ENCODE assay signal across 15 mouse cellular contexts in the genomic region with DNA sequence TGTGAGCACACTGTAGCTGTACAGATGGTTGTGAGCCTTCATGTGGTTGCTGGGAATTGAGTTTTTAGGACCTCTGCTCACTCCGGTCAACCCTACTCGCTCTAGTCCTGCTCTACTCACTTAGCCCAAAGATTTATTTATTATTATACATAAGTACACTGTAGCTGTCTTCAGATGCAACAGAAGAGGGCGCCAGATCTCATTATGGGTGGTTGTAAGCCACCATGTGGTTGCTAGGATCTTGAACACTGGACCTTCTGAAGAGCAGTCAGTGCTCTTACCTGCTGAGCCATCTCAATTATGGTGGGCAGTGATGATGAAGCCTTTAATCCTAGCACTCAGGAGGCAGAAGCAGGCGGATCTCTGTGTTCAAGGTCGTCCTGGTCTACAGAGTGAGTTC. TPM values are rescaled to one million over a fixed set of nuclear protein-coding genes. Genes with fewer than 3 reads are reported as not detected.
A peak's percentile ranks its signal among the peaks of the same experiment; 100 is the strongest.
DNase-seq lines count a peak whose midpoint lies in the region; ATAC-seq and TF ChIP-seq lines count a peak whose summit lies in the region.
"Had no signal": no experiment of that assay in that cellular context is flagged by ENCODE, and none has a peak within 500 bp of the region (broad histone marks: within the 10 kb centered on the region; RNA-seq: fewer than 3 reads in every experiment).

No protein-coding gene starts in this region.

- no peaks in the 10 kb centered on the region for H3K36me3 ChIP-seq in intestine, postnatal 0 days (ENCODE audit: control insufficient read depth, insufficient read depth)
- H3K36me3 ChIP-seq in intestine, embryonic 15.5 days, result no peaks in the 10 kb centered on the region
- H3K36me3 ChIP-seq: heart, embryonic 15.5 days; liver, embryonic 12.5 days had no signal

- H3K4me2 ChIP-seq in intestine, postnatal 0 days (replicated peaks; ENCODE audit: low read depth), result no peak overlapping the region
- no peak overlapping the region for H3K4me2 ChIP-seq in intestine, embryonic 15.5 days (replicated peaks)
- H3K4me2 ChIP-seq: forebrain, embryonic 13.5 days; heart, embryonic 15.5 days; liver, embryonic 12.5 days had no signal

- 82% methylated on average over 5 of the region's 5 CpGs for WGBS in intestine, postnatal 0 days
- WGBS in intestine, embryonic 15.5 days, result 78% methylated on average over 5 of the region's 5 CpGs

- no peak for ATAC-seq in intestine, postnatal 0 days
- no peak for ATAC-seq in intestine, embryonic 15.5 days
- ATAC-seq: forebrain, embryonic 13.5 days; intestine, embryonic 16.5 days; liver, embryonic 12.5 days had no signal

- H3K27ac ChIP-seq in intestine, postnatal 0 days (ENCODE audit: low read depth, low read length), result no peak overlapping the region
- no peak overlapping the region for H3K27ac ChIP-seq in intestine, embryonic 15.5 days
- H3K27ac ChIP-seq: forebrain, embryonic 13.5 days; heart, embryonic 15.5 days; liver, embryonic 12.5 days had no signal

- peak; percentile 22 for DNase-seq in 3T3-L1 (ENCODE audit: low read depth, low spot score)
- peak; percentile 35 to 48 for DNase-seq in B cell, adult 2 months
- DNase-seq in c-Kit-positive CD71-positive TER-119-positive erythroid progenitor cells, embryonic 14.5 days (ENCODE audit: low spot score), result peak; percentile 13
- no peak for DNase-seq in cerebellum, adult 9-11 months
- DNase-seq in right cerebral cortex, postnatal 25 days, result no peak
- no peak for DNase-seq in left cerebral cortex, adult 18-20 months (ENCODE audit: low spot score in 2 of 2)
- DNase-seq: right cerebral cortex, adult 18-20 months had no signal

- no peaks in the 10 kb centered on the region for H3K27me3 ChIP-seq in intestine, postnatal 0 days (replicated peaks; ENCODE audit: control insufficient read depth, insufficient read depth, low read length)
- no peaks in the 10 kb centered on the region for H3K27me3 ChIP-seq in intestine, embryonic 15.5 days (replicated peaks)
- H3K27me3 ChIP-seq: forebrain, embryonic 13.5 days; heart, embryonic 15.5 days had no signal

- H3K4me1 ChIP-seq in intestine, postnatal 0 days (replicated peaks; ENCODE audit: control insufficient read depth, insufficient read depth, low read length), result no peaks in the 10 kb centered on the region
- H3K4me1 ChIP-seq in intestine, embryonic 15.5 days (replicated peaks), result no peaks in the 10 kb centered on the region
- H3K4me1 ChIP-seq: forebrain, embryonic 13.5 days; heart, embryonic 15.5 days; liver, embryonic 12.5 days had no signal

- no peak overlapping the region for H3K4me3 ChIP-seq in intestine, postnatal 0 days (ENCODE audit: low read depth, low read length)
- no peak overlapping the region for H3K4me3 ChIP-seq in intestine, embryonic 15.5 days (replicated peaks)
- H3K4me3 ChIP-seq: forebrain, embryonic 13.5 days; heart, embryonic 15.5 days; liver, embryonic 12.5 days; myocyte had no signal

- peak; percentile 35 for TF ChIP-seq CTCF in intestine, postnatal 0 days (IDR thresholded peaks at IDR 0.05; ENCODE audit: low read depth)

- H3K9ac ChIP-seq in intestine, postnatal 0 days (ENCODE audit: low read depth, low read length), result no peak overlapping the region
- no peak overlapping the region for H3K9ac ChIP-seq in intestine, embryonic 15.5 days
- H3K9ac ChIP-seq: forebrain, embryonic 13.5 days; heart, embryonic 15.5 days; liver, embryonic 12.5 days had no signal

- H3K9me3 ChIP-seq in intestine, postnatal 0 days (ENCODE audit: control insufficient read depth), result no peaks in the 10 kb centered on the region
- no peaks in the 10 kb centered on the region for H3K9me3 ChIP-seq in intestine, embryonic 15.5 days
- H3K9me3 ChIP-seq: forebrain, embryonic 13.5 days; heart, embryonic 15.5 days; liver, embryonic 12.5 days had no signal

RNA-seq across cellular contexts. Expression of a gene that starts 4.7 kb away (rescaled TPM):
- polyA plus RNA-seq in intestine, postnatal 0 days (2015; fragmentation: Nextera tagmentation; extraction: Ambion mirVana), result 5.6 and 6.0 TPM in 2 replicates
- 13.3 and 13.4 TPM in 2 replicates for polyA plus RNA-seq in intestine, embryonic 15.5 days (2015; fragmentation: Nextera tagmentation; extraction: Ambion mirVana)
- total RNA-seq in left cerebral cortex, adult 18-20 months (2021), result 1 to 10 TPM; 9.1 to 9.5 TPM

RNA-seq across cellular contexts. Expression of a gene that starts 15.3 kb away (rescaled TPM):
- 3.1 and 3.4 TPM in 2 replicates for polyA plus RNA-seq in intestine, postnatal 0 days (2015; fragmentation: Nextera tagmentation; extraction: Ambion mirVana)
- 5.6 and 6.7 TPM in 2 replicates for polyA plus RNA-seq in intestine, embryonic 15.5 days (2015; fragmentation: Nextera tagmentation; extraction: Ambion mirVana)
- total RNA-seq in left cerebral cortex, adult 18-20 months (2021), result 10 to 100 TPM; 19.8 TPM

RNA-seq across cellular contexts. Expression of a gene that starts 20.1 kb away (rescaled TPM):
- 0.05 and 0.16 TPM in 2 replicates for polyA plus RNA-seq in intestine, postnatal 0 days (2015; fragmentation: Nextera tagmentation; extraction: Ambion mirVana)
- 0.09 and 0.18 TPM in 2 replicates for polyA plus RNA-seq in intestine, embryonic 15.5 days (2015; fragmentation: Nextera tagmentation; extraction: Ambion mirVana)
- total RNA-seq in left cerebral cortex, adult 18-20 months (2021), result under 1 TPM; 0.19 to 0.21 TPM
- total RNA-seq: common myeloid progenitor, adult 5-6 weeks had no signal
- polyA plus RNA-seq: forebrain, embryonic 13.5 days; myocyte had no signal

Comparison
In these comparisons a context has a peak if more than half of its experiments do, and no peak if none do; other contexts are left out.
1. DNase-seq: peak in 3T3-L1 (single experiment), B cell, adult 2 months (2 of 2) and c-Kit-positive CD71-positive TER-119-positive erythroid progenitor cells, embryonic 14.5 days (single experiment); none in cerebellum, adult 9-11 months (single experiment), right cerebral cortex, postnatal 25 days (single experiment) and left cerebral cortex, adult 18-20 months (0 of 2).